Mouse (Mus musculus) G1E (cell line): ENCODE measurements around the gene Chrm4.

Experiments used
- CTCF ChIP-seq: IDR thresholded peaks from 2 replicates; pipeline ENCODE4 v1.5.1; 2012; ENCODE audit warnings: low read depth, low read length, inconsistent platforms, mixed read lengths
- GATA1 ChIP-seq: IDR thresholded peaks from 2 replicates; pipeline ENCODE4 v1.6.1; 2012; ENCODE audit warnings: borderline replicate concordance, low read length, inconsistent platforms, mixed read lengths
- TAL1 ChIP-seq: conservative IDR thresholded peaks from 2 replicates; pipeline ENCODE4 v1.6.1; 2012; ENCODE audit warnings: low read depth, low read length, inconsistent platforms, mixed read lengths

- TF ChIP-seq CTCF, result no peak
- TF ChIP-seq GATA1, result no peak
- TF ChIP-seq TAL1, result no peak
Observed at GRCm38 (mm10) chr2:91936154-91936553, 9.1 kb downstream of the Chrm4 start.
